Mouse (Mus musculus): Measurements from ENCODE around the gene Rbp4. TPM values are rescaled to one million over a fixed set of nuclear protein-coding genes. Genes with fewer than 3 reads are reported as not detected.

The Rbp4 gene
- total and polyA plus RNA-seq, 3 experiments: not detected

Other genes starting within 250 kb of the Rbp4 start
- 0.04 TPM in 1 of 2 replicates, not detected in the other for gene Myof, start 81.7 kb downstream of the Rbp4 start, total RNA-seq (2012; rRNA removed)
- gene Myof, start 81.7 kb downstream of the Rbp4 start, polyA plus RNA-seq (2012; ENCODE audit: insufficient read depth in 1 of 2, insufficient read length in 2 of 2, low read depth in 1 of 2, low replicate concordance in 2 of 2, missing spikeins in 1 of 2): not detected
- 11.1 and 14.4 TPM in 2 replicates for gene Cep55, start 70.3 kb downstream of the Rbp4 start, total RNA-seq (2012; rRNA removed)
- gene Cep55, start 70.3 kb downstream of the Rbp4 start, polyA plus RNA-seq (2012; ENCODE audit: insufficient read depth in 1 of 2, insufficient read length in 2 of 2, low read depth in 1 of 2, low replicate concordance in 2 of 2, missing spikeins in 1 of 2): 10 to 100 TPM in 1 of 2 experiments, not detected in 1; 17.1 TPM
- gene Ffar4, start 28.2 kb downstream of the Rbp4 start, total RNA-seq (2012; rRNA removed): not detected in 2 replicates
- not detected for gene Ffar4, start 28.2 kb downstream of the Rbp4 start, polyA plus RNA-seq (2012; ENCODE audit: insufficient read depth in 1 of 2, insufficient read length in 2 of 2, low read depth in 1 of 2, low replicate concordance in 2 of 2, missing spikeins in 1 of 2)
- gene Pde6c, start 7.5 kb upstream of the Rbp4 start, total RNA-seq (2012; rRNA removed): not detected in 2 replicates
- gene Pde6c, start 7.5 kb upstream of the Rbp4 start, polyA plus RNA-seq (2012; ENCODE audit: insufficient read depth in 1 of 2, insufficient read length in 2 of 2, low read depth in 1 of 2, low replicate concordance in 2 of 2, missing spikeins in 1 of 2): not detected
- 9.1 and 10.7 TPM in 2 replicates for gene Fra10ac1, start 98.9 kb upstream of the Rbp4 start, total RNA-seq (2012; rRNA removed)
- 10 to 100 TPM in 1 of 2 experiments, not detected in 1; 17.0 TPM for gene Fra10ac1, start 98.9 kb upstream of the Rbp4 start, polyA plus RNA-seq (2012; ENCODE audit: insufficient read depth in 1 of 2, insufficient read length in 2 of 2, low read depth in 1 of 2, low replicate concordance in 2 of 2, missing spikeins in 1 of 2)
- not detected in 2 replicates for gene Lgi1, start 139.3 kb upstream of the Rbp4 start, total RNA-seq (2012; rRNA removed)
- under 1 TPM in 1 of 2 experiments, not detected in 1; 0.01 TPM for gene Lgi1, start 139.3 kb upstream of the Rbp4 start, polyA plus RNA-seq (2012; ENCODE audit: insufficient read depth in 1 of 2, insufficient read length in 2 of 2, low read depth in 1 of 2, low replicate concordance in 2 of 2, missing spikeins in 1 of 2)

All from MEL (cell line).